Mouse (Mus musculus) cerebellum, adult (tissue): ENCODE results near the gene Glod4.

ENCODE experiments used
- ATAC-seq: cut with Nextera tagmentation; 2 replicates; pipeline ENCODE4 v1.9.2; 2017; ENCODE audit warnings: mild to moderate bottlenecking, moderate library complexity, mixed read lengths; ENCODE audit not compliant: insufficient number of reproducible peaks, low FRiP score, low TSS enrichment

The Glod4 gene

DNA sequence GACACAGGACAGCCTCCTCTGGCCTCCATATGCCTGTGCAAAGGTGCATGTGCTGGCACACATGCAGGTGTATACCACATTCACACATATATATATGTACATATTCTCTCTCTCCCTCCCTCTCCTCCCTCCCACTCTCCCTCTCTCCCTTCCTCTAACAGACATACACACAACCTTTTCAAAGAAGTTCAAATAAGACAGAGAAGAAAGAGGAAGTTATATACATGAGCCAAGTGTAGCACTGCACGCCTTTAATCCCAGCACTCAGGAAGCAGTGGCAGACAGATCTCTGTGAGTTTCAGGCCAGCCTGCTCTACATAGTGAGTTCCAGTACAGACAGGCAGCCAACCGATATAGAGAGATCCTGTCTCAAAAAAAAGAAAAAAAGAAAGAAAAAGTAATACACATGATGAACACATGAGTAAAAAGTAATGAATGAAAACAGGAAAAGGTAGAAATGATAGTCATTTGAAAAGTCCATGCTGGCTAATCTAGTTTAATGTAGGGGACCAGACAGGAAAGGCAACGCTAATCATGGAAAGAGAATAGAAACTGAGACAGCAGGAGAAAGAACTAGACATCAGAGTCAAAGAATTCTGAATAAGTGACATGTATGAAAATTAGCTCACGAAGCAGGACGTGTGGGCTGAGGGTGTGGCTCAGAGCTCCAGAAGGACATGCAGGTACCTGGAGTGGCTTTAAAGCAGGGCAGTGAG lies 90.1 kb downstream of the Glod4 start:
- ATAC-seq = no peak

GRCm38 (mm10) chr11:76150980-76151379 lies 92.5 kb downstream of the Glod4 start:
- no peak for ATAC-seq

DNA sequence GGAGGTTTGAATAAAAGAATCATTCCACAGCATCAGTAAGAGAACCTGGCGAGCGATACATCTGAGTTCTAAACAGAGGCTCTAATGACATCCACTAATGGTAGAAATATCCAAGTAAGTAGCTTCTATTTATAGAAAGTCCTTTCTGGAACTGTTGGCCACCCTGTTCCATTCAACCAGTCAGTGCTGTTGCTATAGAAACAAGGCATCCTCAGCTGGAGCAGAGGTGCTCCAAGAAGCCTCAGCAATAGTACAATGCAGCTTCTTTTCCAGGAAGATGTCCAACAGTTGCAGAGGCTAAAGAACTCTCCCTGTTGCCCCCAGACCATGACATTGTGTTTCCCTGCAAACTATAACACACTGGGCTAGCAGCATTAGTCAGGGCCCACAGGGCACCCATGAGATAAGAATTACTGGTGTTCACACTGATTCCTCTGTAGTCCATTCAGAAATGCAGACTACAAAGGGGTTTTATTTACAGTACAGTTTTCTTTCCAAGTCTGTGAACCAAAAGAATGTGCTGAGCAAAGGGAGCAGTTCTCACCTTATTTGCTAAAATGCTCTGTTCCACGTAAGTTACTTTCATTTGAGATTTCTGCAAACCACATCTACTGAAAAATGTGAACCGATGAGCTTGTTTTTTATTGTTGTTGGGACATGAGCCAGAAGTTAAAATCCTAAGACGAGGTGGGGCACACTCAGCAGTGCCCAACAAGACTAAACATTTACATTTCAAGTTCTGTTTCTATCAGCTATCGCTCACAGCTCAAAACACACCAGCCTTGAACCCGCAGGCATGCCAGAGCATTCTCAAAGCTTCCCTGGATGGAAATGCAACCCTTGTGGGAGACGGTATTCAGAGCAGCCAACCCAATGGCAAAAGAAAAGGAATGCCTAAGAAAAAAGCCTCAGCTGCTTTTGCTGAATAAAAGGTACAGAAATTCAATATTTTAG lies 95.2 kb downstream of the Glod4 start:
- ATAC-seq = no peak

- no peak for ATAC-seq
Observed at GRCm38 (mm10) chr11:76146187-76147010, 97.1 kb downstream of the Glod4 start.

DNA sequence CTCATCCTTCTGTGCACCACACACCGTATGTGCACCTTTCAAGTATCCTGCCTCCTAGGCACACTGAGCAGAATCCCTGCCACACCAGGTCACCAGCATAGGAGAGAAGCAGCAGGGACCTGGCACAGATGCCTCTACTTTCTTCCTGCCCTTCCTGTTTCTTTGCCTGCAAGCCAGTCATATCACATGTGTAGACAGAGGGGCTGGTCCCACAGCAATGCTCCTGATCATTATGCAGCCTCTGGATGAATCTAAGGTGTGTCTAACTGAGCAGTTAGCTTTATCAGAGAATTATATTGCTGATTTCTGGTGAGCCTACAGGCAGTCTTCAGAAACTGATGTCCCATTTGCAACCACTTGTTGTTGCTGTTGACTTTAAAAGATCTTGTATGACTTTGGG lies 98.4 kb downstream of the Glod4 start:
- no peak for ATAC-seq

DNA sequence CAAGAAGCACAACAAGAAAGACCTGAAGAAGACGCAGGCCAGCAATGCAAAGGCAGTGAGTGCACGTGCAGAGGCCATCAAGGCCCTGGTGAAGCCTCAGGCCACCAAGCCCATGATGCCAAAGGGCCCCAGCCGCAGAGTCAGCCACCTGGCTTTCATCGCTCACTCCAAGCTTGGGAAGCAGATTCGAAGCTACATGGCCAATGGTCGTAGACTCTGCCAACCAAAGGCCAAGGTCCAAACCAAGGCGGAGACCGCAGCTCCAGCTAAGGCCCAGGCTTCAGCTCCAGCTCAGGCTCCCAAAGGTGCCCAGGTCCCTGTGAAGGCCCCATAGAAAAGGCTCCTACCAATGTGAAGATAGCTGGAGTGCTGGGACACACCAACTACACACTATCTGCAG lies 99.1 kb downstream of the Glod4 start:
- no peak for ATAC-seq

- ATAC-seq = no peak
Observed at GRCm38 (mm10) chr11:76137996-76138395, 105.5 kb downstream of the Glod4 start.

DNA sequence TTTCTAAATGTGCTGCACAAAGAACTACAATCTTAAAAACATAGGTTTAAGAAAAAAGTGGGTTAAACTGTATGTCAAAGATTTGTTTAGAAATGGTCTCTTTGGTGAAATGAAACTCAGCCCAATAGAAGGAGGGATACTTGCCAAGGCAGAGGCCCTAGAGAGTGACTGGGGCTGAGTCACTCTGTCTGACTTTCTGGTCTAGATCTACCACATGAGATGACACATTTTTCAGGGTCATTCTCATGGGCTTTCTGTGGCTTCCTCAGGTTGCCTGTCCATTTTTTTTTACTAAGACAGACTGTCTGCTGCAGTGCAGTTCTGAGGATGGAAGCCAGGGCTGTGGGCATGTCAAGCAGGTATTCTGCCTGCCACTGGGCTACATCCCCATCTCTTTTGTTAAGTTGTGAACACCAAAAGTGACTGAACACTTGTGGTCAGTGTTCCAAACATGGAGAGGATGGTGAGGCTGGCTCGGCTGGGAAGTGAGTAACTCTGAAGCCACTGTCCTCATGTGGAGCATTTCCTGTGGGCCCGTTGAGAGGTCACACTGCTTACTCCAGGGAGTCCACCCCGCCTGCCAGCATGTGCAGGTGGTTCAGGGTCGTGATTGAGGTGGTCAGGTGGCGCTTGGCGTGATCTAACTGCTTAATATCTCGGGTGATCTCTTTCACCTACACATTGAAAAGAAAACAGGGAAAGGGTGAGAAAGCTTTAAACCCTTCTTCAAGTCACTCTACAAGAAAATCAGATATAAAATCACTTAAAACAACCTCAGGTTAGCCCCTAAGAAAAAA lies 107.7 kb downstream of the Glod4 start:
- no peak for ATAC-seq

DNA sequence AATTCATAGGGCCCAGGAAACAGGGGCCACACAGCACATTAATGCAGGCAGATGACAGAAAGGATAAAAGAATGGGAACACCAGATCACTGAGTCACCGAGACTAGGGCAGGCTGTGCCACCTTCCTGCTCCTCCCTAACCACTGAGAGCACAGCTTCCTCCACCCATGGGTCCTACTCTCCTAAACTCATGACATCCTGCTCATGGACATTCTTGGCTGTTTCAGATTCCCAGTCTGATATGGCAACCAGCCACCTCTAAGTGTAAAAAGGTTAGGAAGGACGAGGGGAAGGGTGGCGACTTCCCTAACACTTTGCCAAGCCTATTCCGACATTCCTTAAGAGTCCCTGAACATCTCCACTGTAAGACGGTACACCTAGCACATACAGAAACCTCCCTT lies 112.7 kb downstream of the Glod4 start:
- ATAC-seq = no peak

DNA sequence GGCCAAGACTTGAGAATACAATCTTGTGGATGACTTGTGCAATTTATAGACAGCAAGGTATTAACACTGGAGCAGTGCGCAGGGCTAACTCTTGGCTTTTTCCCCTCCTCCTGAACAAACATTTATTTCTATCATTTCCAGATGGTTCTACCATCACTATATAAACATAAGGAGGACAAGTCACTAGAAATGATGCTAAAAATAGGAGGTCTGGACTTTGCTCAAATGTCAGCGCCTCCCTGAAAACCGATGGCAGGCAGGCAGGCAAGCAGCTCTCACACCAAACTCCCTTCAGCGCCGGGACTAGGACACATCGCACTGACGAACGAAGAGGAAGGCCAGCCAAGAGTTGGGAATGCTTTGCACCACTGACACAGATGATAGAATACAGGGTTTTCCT lies 118.1 kb downstream of the Glod4 start:
- ATAC-seq = no peak

GRCm38 (mm10) chr11:76123517-76123916 lies 120.0 kb downstream of the Glod4 start:
- no peak for ATAC-seq

DNA sequence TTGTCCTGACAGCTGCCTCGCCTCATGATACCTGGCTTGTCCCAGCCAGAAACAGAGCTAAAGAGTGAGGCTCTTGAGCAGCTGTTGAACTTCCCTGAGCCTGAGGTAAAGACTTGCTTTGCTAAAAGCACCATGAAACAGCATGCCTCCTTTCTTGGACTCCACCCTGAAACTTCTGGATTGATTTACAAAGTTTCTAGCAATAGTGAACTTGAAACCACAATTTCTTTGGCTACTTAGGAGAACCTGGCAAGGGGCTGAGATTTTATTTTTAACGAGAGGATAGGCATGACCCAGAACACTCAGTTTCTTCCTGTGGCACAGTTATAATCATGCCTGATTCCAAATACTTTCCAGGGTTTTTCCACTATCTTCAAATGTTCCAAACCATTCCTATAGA lies 121.0 kb downstream of the Glod4 start:
- no peak for ATAC-seq

DNA sequence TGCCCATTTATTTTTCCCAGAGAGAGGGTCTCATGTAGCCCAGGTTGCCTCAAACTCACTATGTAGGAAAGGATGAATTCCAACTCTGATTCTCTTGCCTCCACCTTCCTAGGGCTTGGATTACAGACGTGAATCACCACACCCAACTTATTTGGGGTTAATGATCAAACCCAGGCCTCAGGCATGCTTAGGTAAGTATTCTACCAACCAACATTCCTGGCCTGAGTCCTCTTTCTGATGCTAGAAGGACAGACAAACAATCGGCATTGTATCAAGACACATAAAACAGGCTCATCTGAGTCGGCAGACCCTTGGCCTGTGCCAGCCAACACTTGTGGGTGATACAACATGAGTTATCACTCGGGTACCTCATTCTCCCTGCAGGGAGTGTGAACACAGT lies 122.4 kb downstream of the Glod4 start:
- no peak for ATAC-seq

DNA sequence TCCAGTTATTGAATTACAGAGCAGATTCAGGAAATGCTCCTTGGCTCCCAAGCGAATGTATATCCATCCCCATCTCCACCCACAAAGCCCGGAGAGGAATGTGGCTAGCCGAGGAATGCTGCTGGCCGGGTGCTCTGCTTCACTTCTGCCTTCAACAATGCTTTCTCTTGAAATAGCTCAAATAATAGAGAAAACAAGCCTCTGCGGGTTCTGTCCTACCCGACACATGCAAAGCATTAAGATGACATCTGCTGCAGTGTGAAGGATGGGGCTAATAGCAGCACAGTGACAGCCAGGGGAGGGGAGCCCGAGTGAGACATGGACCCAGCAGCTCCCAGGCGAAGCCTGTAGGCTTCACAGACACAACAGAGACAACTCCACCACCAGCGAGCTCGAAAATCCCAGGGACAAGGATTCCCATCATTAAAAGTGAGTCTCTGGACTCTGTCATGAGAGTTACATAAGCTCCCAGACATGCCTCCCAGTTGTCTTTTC lies 123.1 kb downstream of the Glod4 start:
- no peak for ATAC-seq

DNA sequence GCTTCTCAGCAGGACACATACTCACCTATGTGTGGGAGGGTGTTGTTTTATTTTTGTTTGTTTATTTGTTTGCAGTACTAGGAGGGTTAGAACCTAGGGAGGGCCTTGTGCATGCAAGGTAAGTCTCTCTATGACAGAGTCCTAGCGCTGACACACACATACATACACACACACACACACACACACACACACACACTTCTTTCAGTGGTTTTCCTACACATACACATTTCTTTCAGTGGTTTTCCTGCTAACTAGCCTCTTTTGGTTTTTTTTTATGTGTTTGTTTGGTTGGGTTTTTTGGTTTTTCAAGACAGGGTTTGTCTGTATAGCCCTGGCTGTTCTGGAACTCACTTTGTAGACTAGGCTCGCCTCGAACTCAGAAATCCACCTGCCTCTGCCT lies 133.1 kb downstream of the Glod4 start:
- no peak for ATAC-seq

GRCm38 (mm10) chr11:76106551-76107496 lies 136.7 kb downstream of the Glod4 start:
- ATAC-seq = no peak

GRCm38 (mm10) chr11:76101154-76101553 lies 142.4 kb downstream of the Glod4 start:
- ATAC-seq = no peak

- no peak for ATAC-seq
Observed at GRCm38 (mm10) chr11:76099193-76099975, 144.1 kb downstream of the Glod4 start.
